Mouse (Mus musculus) layer of hippocampus, postnatal 25 days (tissue): ENCODE data around the gene Lmln. TPM values are rescaled to one million over a fixed set of nuclear protein-coding genes. Genes with fewer than 3 reads are reported as not detected.
"Not testable (repeated sequence)": the region's sequence is repeated elsewhere in the genome, so short reads cannot be mapped to it uniquely, and the experiment has no call there.

ENCODE experiments used
- DNase-seq, 2 experiments: peaks; one replicate each; pipeline ENCODE4 v3.0.0; 2022; ENCODE audit warnings: mixed read lengths in 2 of 2, low spot score in 1 of 2; ENCODE audit errors: extremely low spot score in 1 of 2
- total RNA-seq, 2 experiments: library from RNA; stranded (reverse); gene quantifications; 2 replicates each; pipeline ENCODE4 v1.2.3; 2021

Gene Lmln
- total RNA-seq, 2 experiments from 2014 or later, result 16.5 to 18.1 TPM

- DNase-seq, result peak in 1 of 2 experiments; percentile 19
Observed at GRCm38 (mm10) chr16:33123938-33124820, 61.9 kb downstream of the Lmln start.

DNA sequence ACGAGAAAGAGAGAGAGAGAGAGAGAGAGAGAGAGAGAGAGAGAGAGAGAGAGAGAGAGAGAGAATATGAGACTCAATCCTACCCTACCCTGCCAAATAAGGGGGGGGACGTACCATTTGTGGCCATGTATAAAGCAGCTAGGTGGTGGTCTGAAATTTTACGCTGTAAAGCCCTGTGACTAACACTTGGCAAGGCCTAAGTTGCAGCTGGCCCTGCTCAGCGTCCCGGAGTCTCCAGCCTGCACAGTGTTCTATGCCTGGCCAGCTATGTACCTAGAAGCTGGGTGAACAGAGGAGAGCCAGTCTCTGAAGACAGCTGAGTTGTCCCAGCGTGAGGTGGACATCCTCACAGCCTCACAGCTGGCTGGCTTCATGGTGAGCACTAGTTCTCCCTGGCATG is 64.7 kb downstream of the Lmln start:
- DNase-seq, result no peak

DNA sequence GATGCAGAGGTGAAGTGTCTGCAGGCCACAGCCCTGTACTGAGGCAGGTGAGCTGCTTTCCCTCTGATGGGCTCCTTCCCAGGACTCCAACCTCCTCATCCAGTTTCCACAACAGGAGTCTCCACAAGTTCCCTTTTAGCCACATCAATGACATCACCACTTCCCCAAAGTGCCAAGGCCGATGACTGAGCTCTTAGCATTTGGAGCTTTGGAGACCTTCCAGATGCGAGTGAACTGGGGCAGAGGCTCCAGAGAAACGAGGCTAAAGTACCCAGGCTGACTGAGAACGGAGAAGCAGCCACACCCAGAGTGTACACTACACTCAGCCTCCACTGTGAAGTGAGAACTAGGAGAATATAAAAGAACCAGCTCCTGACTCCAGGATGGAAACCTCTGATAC is 68.4 kb downstream of the Lmln start:
- no peak for DNase-seq

- no peak for DNase-seq
Observed at GRCm38 (mm10) chr16:33133186-33133585, 70.9 kb downstream of the Lmln start.

GRCm38 (mm10) chr16:33135167-33135566 is 72.8 kb downstream of the Lmln start:
- DNase-seq, result no peak

DNA sequence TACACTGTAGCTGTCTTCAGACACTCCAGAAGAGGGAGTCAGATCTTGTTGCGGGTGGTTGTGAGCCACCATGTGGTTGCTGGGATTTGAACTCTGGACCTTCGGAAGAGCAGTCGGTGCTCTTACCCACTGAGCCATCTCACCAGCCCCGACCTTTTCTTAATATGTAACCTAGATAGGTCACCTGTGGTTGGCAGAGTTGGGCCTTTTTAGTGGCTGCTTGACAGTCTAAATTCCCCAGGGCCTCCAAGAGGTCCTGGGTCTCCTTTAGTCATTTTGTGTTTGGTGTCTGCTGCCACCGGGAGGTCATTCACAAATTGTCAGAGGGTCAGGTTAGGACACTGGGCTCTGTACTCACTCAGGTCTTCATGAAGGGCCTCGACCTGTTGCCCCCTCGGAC is 76.7 kb downstream of the Lmln start:
- DNase-seq, result not testable (repeated sequence)

- DNase-seq, result no peak
Observed at GRCm38 (mm10) chr16:33141758-33142280, 79.5 kb downstream of the Lmln start.

GRCm38 (mm10) chr16:33143452-33143851 is 81.1 kb downstream of the Lmln start:
- DNase-seq, result no peak

- no peak for DNase-seq
Observed at GRCm38 (mm10) chr16:33146185-33146584, 83.9 kb downstream of the Lmln start.

- DNase-seq, result no peak
Observed at GRCm38 (mm10) chr16:33148135-33148534, 85.8 kb downstream of the Lmln start.

DNA sequence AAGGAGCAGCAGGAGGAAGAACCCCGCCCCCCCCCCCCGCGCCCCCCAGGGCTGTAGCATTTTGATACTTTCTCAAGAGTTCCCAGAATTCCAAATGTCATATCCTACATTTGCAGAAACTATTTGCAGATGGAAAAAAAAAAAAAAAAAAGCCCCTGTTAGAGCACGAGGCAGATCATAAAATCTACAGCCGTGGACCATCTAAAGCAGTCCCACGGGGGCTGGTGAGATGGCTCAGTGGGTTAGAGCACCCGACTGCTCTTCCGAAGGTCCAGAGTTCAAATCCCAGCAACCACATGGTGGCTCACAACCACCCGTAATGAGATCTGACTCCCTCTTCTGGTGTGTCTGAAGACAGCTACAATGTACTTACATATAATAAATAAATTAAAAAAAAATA is 88.6 kb downstream of the Lmln start:
- not testable (repeated sequence) for DNase-seq

DNA sequence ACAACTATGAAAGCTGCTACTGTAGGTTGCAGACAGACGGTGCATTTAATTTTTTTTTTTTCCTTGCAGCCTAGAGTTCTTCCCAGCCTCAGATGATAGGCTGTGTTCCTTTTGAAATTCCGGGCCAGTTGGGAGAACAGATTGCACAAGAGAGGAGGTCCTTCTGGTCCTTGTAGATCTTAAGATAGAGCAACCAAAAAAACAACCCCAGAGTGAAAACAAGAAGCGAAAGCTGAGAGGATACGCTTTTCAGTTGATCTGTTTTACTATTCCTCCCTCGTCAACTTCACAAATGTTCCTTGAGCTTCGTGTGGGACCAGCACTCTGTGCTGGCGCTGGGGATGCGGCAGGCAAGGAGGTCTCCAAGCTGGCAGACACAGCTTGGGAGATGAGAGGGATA is 89.2 kb downstream of the Lmln start:
- DNase-seq, result peak in 1 of 2 experiments; percentile 34

- DNase-seq, result no peak
Observed at GRCm38 (mm10) chr16:33154992-33155391, 92.7 kb downstream of the Lmln start.

DNA sequence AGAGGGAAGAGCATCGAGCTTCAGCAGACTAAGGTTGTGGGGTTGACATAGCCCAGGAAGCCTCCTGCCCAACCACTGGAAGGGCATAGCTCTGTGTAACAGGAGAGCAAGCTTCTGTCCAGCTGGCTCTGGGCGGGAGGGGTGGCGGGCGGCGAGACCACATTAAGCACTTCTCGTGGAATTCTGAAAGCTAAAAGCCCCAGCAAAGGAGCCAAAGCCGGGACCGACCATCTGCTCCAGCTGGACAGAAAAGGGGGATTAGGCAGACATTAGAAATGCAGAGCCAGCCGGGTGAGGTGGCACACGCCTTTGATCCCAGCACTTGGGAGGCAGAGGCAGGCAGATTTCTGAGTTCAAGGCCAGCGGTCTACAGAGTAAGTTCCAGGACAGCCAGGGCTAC is 95.7 kb downstream of the Lmln start:
- DNase-seq, result no peak

DNA sequence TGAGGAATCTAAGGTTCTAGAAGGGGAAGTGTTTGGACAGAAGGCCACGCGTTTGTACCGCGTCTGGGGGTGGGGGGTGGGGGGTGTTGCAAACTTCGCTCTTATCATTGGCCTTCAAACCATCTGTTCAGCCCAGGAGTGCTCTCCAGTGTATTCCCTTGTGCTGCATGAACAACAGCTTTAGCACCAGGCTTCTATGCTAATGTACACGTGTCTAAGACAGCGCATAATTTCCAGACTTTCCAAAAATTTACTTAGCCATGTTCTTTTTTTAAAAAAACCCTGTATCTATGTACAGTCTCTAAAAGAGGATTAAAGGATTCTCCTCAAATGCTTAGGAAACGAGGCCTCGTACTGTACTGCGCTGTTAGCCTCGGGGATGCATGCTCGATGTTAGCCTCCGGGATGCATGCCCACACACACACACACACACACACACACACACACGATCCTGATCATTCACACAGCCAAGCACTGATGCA is 96.3 kb downstream of the Lmln start:
- no peak for DNase-seq

- no peak for DNase-seq
Observed at GRCm38 (mm10) chr16:33159363-33159762, 97.0 kb downstream of the Lmln start.

GRCm38 (mm10) chr16:33163330-33164090 is 101.2 kb downstream of the Lmln start:
- DNase-seq, result no peak

GRCm38 (mm10) chr16:33166284-33166683 is 104.0 kb downstream of the Lmln start:
- DNase-seq, result not testable (repeated sequence)

GRCm38 (mm10) chr16:33167537-33167936 is 105.2 kb downstream of the Lmln start:
- no peak for DNase-seq

GRCm38 (mm10) chr16:33169471-33170034 is 107.2 kb downstream of the Lmln start:
- DNase-seq, result no peak
